Mouse (Mus musculus): ENCODE results near the gene Hoxa3. TPM values are rescaled to one million over a fixed set of nuclear protein-coding genes. Genes with fewer than 3 reads are reported as not detected.
A peak's percentile ranks its signal among the peaks of the same experiment; 100 is the strongest.

The Hoxa3 gene
- polyA plus RNA-seq, 1 experiment from 2014 or later, result 1.2 TPM

GRCm38 (mm10) chr6:52215771-52216535 lies 2.8 kb upstream of the Hoxa3 start:
- ATAC-seq (ENCODE audit: extremely low read depth, insufficient number of reproducible peaks, low FRiP score, low TSS enrichment), result no peak
- Histone ChIP-seq H3K27ac (replicated peaks) (no peak overlapping the region), H3K4me2 (peak overlapping the region; percentile 24; the same call in 1 of the 2 replicates), H3K4me1 (peaks cover 27% of the 10 kb centered on the region), H3K36me3 (no peaks in the 10 kb centered on the region), H3K9me3 (no peaks in the 10 kb centered on the region), H3K27me3 (replicated peaks) (peaks cover 100% of the 10 kb centered on the region), H3K9ac (no peak overlapping the region), H3K4me3 (0 out of 2 replicates have a peak overlapping the region, but pooled peaks have one; percentile 13)
- 3% methylated on average over 30 of the region's 30 CpGs for WGBS

GRCm38 (mm10) chr6:52215070-52215469 lies 1.9 kb upstream of the Hoxa3 start:
- H3K9me3 ChIP-seq, result no peaks in the 10 kb centered on the region
- no peak overlapping the region for H3K9ac ChIP-seq
- H3K4me1 ChIP-seq, result peaks cover 27% of the 10 kb centered on the region
- WGBS, result 17% methylated on average over 3 of the region's 3 CpGs
- H3K27ac ChIP-seq (replicated peaks), result no peak overlapping the region
- no peak for ATAC-seq (ENCODE audit: extremely low read depth, insufficient number of reproducible peaks, low FRiP score, low TSS enrichment)
- H3K27me3 ChIP-seq (replicated peaks), result peaks cover 100% of the 10 kb centered on the region
- no peak overlapping the region for H3K4me3 ChIP-seq
- no peaks in the 10 kb centered on the region for H3K36me3 ChIP-seq
- H3K4me2 ChIP-seq, result no peak overlapping the region

GRCm38 (mm10) chr6:52214271-52214670 lies 1.1 kb upstream of the Hoxa3 start:
- Histone ChIP-seq H3K27ac (replicated peaks) (no peak overlapping the region), H3K4me3 (no peak overlapping the region), H3K9me3 (no peaks in the 10 kb centered on the region), H3K4me1 (peaks cover 27% of the 10 kb centered on the region), H3K36me3 (no peaks in the 10 kb centered on the region), H3K27me3 (replicated peaks) (peaks cover 100% of the 10 kb centered on the region), H3K9ac (no peak overlapping the region), H3K4me2 (no peak overlapping the region)
- 19% methylated on average over 5 of the region's 5 CpGs for WGBS
- ATAC-seq (ENCODE audit: extremely low read depth, insufficient number of reproducible peaks, low FRiP score, low TSS enrichment), result no peak

- H3K27ac ChIP-seq (replicated peaks), result no peak overlapping the region
- H3K4me1 ChIP-seq, result peaks cover 34% of the 10 kb centered on the region
- H3K9me3 ChIP-seq, result no peaks in the 10 kb centered on the region
- H3K27me3 ChIP-seq (replicated peaks), result peaks cover 100% of the 10 kb centered on the region
- 1% methylated on average over 22 of the region's 22 CpGs for WGBS
- no peaks in the 10 kb centered on the region for H3K36me3 ChIP-seq
- H3K9ac ChIP-seq, result no peak overlapping the region
- peak overlapping the region; percentile 53 for H3K4me2 ChIP-seq
- no peak for ATAC-seq (ENCODE audit: extremely low read depth, insufficient number of reproducible peaks, low FRiP score, low TSS enrichment)
- peak overlapping the region; percentile 41 for H3K4me3 ChIP-seq
Observed at GRCm38 (mm10) chr6:52212556-52213118, 499 bp downstream of the Hoxa3 start.

GRCm38 (mm10) chr6:52211961-52212360 lies 1.2 kb downstream of the Hoxa3 start:
- Histone ChIP-seq H3K36me3 (no peaks in the 10 kb centered on the region), H3K4me2 (peak overlapping the region; percentile 53), H3K9me3 (no peaks in the 10 kb centered on the region), H3K9ac (peak overlapping the region; percentile 34; the same call in 1 of the 2 replicates), H3K4me3 (peak overlapping the region; percentile 41), H3K27me3 (replicated peaks) (peaks cover 100% of the 10 kb centered on the region), H3K27ac (replicated peaks) (no peak overlapping the region), H3K4me1 (peaks cover 27% of the 10 kb centered on the region)
- WGBS, result 3% methylated on average over 13 of the region's 13 CpGs
- no peak for ATAC-seq (ENCODE audit: extremely low read depth, insufficient number of reproducible peaks, low FRiP score, low TSS enrichment)

- no peak; the same call in 1 of the 2 replicates for ATAC-seq (ENCODE audit: extremely low read depth, insufficient number of reproducible peaks, low FRiP score, low TSS enrichment)
- Histone ChIP-seq H3K36me3 (no peaks in the 10 kb centered on the region), H3K27me3 (replicated peaks) (peaks cover 100% of the 10 kb centered on the region), H3K4me2 (peak overlapping the region; percentile 53), H3K4me3 (peak overlapping the region; percentile 41), H3K9me3 (no peaks in the 10 kb centered on the region), H3K27ac (replicated peaks) (no peak overlapping the region), H3K4me1 (peaks cover 23% of the 10 kb centered on the region), H3K9ac (peak overlapping the region; percentile 34; the same call in 1 of the 2 replicates)
- 2% methylated on average over 37 of the region's 37 CpGs for WGBS
Observed at GRCm38 (mm10) chr6:52211170-52211935, 1.8 kb downstream of the Hoxa3 start.

GRCm38 (mm10) chr6:52209685-52210046 lies 3.5 kb downstream of the Hoxa3 start:
- H3K9ac ChIP-seq, result no peak overlapping the region
- H3K27me3 ChIP-seq (replicated peaks), result peaks cover 100% of the 10 kb centered on the region
- no peaks in the 10 kb centered on the region for H3K9me3 ChIP-seq
- no peak overlapping the region for H3K4me2 ChIP-seq
- 14% methylated on average over 12 of the region's 12 CpGs for WGBS
- H3K27ac ChIP-seq (replicated peaks), result no peak overlapping the region
- peaks cover 27% of the 10 kb centered on the region for H3K4me1 ChIP-seq
- H3K4me3 ChIP-seq, result no peak overlapping the region
- no peak for ATAC-seq (ENCODE audit: extremely low read depth, insufficient number of reproducible peaks, low FRiP score, low TSS enrichment)
- H3K36me3 ChIP-seq, result no peaks in the 10 kb centered on the region

GRCm38 (mm10) chr6:52208868-52209684 lies 4.1 kb downstream of the Hoxa3 start:
- H3K4me2 ChIP-seq, result peak overlapping the region; percentile 54
- peaks cover 32% of the 10 kb centered on the region for H3K4me1 ChIP-seq
- no peak overlapping the region for H3K27ac ChIP-seq (replicated peaks)
- no peak for ATAC-seq (ENCODE audit: extremely low read depth, insufficient number of reproducible peaks, low FRiP score, low TSS enrichment)
- H3K4me3 ChIP-seq, result peak overlapping the region; percentile 34
- WGBS, result 9% methylated on average over 18 of the region's 18 CpGs
- no peaks in the 10 kb centered on the region for H3K36me3 ChIP-seq
- H3K9ac ChIP-seq, result no peak overlapping the region
- H3K27me3 ChIP-seq (replicated peaks), result peaks cover 100% of the 10 kb centered on the region
- no peaks in the 10 kb centered on the region for H3K9me3 ChIP-seq

- peak within 1 kb of the TSS; percentile 34 for H3K4me3 ChIP-seq
- no peak within 1 kb of the TSS for H3K27ac ChIP-seq (replicated peaks)
- H3K9me3 ChIP-seq, result no peaks in the 10 kb centered on the region
- ATAC-seq (ENCODE audit: extremely low read depth, insufficient number of reproducible peaks, low FRiP score, low TSS enrichment), result no peak
- no peak within 1 kb of the TSS for H3K9ac ChIP-seq
- H3K4me2 ChIP-seq, result peak within 1 kb of the TSS; percentile 54
- 1% methylated on average over 45 of the region's 47 CpGs for WGBS
- peaks cover 100% of the 10 kb centered on the region for H3K27me3 ChIP-seq (replicated peaks)
- peaks cover 41% of the 10 kb centered on the region for H3K4me1 ChIP-seq
- H3K36me3 ChIP-seq, result no peaks in the 10 kb centered on the region
Observed at GRCm38 (mm10) chr6:52208072-52208867, 4.9 kb downstream of the Hoxa3 start, which contains the start of gene Hoxa6. Hoxa6 (minus strand) TSS chr6:52208722.

- Histone ChIP-seq H3K9ac (no peak overlapping the region), H3K27me3 (replicated peaks) (peaks cover 100% of the 10 kb centered on the region), H3K9me3 (no peaks in the 10 kb centered on the region), H3K4me2 (no peak overlapping the region), H3K27ac (replicated peaks) (no peak overlapping the region), H3K4me1 (peaks cover 37% of the 10 kb centered on the region), H3K4me3 (no peak overlapping the region), H3K36me3 (no peaks in the 10 kb centered on the region)
- no peak for ATAC-seq (ENCODE audit: extremely low read depth, insufficient number of reproducible peaks, low FRiP score, low TSS enrichment)
Observed at GRCm38 (mm10) chr6:52207684-52207976, 5.5 kb downstream of the Hoxa3 start.

All from heart, embryonic 13.5 days (tissue).